Mouse (Mus musculus) layer of hippocampus, postnatal 36 days (tissue): ENCODE data around the gene Chmp1a. TPM values are rescaled to one million over a fixed set of nuclear protein-coding genes. Genes with fewer than 3 reads are reported as not detected.
"Not testable (repeated sequence)": the region's sequence is repeated elsewhere in the genome, so short reads cannot be mapped to it uniquely, and the experiment has no call there.

Experiments
- DNase-seq, 2 experiments: peaks; one replicate each; pipeline ENCODE4 v3.0.0; 2022
- total RNA-seq, 2 experiments: library from RNA; stranded (reverse); gene quantifications; 2 replicates each; pipeline ENCODE4 v1.2.3; 2021

The Chmp1a gene
- total RNA-seq, 2 experiments from 2014 or later = 96.7 to 101 TPM

DNA sequence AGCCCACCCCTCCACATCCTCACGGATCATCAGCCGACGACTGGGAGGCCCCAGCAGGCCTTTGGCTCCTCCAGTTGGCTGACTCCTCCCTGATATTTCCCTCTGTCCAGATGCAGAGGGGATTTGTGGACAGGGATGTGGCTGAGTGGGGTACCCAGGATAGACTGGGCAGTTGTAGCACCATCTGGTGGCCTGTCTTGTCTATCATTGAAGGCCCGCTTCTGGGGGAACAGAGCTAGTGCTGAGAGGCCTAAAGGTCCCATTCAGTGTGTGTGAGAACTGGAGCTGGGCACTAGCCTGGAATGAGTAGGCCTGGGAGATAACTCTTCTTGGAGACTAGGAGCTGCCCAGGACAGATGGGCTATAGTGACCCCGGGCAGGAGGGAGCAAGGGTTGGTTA lies 19.2 kb upstream of the Chmp1a start:
- peak in 1 of 2 experiments; percentile 42 for DNase-seq

DNA sequence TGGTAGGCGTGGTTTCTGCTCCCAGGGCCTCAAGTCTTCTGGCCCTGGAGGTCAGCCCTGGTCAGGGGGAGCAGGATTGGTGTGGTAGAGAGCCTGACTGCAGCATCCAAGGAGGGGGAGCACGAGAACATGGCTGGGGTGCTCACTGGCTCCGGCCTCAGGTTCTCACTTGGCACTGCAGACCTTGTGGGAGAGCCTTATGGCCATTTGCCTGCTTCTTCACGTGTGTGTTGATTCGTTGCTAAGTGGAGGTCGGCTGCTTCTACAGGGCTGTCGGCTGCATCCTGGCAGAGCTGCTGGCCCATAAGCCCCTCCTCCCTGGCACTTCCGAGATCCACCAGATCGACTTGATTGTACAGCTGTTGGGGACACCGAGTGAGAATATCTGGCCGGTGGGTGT lies 17.8 kb upstream of the Chmp1a start:
- DNase-seq = not testable (repeated sequence)

DNA sequence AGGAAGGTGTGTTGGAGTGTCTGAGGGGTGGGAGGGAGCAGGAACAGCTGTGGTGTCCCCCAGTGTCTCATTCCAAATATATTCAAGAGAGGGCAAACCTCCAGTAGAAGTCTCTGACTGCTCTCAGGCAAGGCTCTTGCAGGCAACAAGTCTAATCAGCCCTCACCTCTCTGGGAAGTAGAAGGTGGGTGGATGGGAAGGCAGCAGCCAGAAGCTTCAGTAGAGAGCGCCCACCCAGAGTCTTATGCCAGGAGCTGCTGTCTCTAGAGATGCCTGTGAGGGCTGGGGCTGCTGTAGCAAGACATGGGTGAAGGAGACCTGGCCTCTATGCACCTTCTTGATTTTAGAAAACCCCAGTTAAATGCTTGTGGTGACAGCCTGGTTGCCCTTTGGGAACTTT lies 15.9 kb upstream of the Chmp1a start:
- DNase-seq = no peak

DNA sequence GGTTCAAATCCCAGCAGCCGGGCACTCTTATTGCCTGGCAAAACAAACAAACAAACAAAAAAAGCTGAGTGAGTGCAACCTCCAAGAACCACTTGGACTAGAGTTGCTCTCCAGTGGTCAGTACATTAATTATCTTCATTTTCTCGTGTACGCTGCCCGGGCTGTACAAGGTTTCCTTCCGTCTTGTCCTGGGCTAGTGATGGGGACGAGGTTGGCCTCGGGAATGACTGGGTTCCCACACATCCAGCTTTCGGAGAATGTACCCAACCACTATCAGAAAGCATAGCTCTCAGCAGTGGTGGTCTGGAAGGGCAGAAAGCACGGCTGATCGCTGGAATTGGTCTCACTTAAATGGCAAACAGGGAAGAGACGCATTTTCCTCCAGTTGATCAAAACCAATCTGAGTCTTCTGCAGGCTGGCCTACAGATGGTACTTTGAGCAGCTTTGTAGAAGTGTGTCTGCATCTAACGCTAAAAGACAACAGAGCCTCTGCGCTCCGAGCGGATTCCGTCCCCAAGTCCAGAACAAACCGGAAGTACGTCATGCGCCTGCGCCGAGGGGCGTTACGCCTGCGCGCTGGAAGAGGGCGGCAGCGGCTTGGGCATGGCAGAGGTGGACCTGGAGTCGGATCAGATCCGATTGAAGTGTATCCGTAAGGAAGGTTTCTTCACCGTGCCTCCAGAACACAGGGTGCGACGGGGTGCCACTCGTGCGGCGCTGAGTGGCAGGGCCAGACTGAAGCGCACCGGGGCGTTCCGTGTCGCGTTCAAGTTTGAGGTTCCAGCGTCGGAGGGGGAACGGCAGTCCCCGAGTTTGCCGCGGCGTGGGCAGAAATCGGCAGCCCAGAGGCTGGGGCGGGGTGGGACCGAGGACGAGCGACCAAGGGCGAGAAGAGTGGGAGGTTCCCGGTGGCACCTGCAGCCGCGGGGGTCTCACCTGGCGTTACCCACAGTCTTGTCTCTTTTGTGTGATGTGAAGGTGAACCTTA lies 12.0 kb upstream of the Chmp1a start, which contains the start of gene Cdk10:
Gene Cdk10 (plus strand): TSS at position 565 of the 989 bp plus-strand sequence.
- peak; percentile 93 for DNase-seq

DNA sequence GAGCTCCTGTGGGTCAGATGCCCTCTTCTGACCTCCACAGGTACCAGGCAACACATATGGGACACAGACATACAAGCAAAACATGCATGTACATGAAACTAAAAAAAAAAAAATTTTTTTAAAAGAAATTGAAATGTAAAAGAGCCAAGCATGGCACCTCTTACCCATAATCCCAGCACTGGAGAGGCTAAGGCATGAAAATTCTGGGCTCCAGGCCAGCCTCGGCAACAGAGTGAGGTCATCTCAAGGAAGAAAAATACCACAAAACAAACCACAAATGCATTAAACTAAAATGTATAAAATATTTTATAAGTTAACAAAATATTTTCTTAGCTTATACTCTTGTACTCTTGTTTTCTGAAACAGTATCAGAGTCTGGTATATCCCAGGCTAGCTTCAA lies 8.4 kb upstream of the Chmp1a start:
- DNase-seq = no peak

DNA sequence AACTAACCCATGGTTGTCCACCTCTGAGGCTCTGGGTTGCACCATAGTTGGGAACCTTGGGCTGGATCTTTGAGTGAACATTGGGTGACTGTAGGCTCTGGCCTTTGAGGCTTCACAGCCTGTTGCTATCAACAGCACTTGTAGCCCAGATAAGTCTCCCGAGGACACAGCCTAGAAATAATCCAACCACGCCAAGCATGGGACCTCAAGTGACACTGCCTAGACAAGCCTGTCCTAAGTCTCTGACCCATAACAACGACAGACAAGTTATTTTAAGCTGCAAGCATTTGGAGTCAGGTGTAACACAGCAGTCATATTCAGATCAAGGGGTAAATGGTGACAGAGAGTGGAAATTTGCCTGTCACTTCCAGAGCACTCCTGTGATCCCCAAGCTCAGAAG lies 2.9 kb upstream of the Chmp1a start:
- no peak for DNase-seq

DNA sequence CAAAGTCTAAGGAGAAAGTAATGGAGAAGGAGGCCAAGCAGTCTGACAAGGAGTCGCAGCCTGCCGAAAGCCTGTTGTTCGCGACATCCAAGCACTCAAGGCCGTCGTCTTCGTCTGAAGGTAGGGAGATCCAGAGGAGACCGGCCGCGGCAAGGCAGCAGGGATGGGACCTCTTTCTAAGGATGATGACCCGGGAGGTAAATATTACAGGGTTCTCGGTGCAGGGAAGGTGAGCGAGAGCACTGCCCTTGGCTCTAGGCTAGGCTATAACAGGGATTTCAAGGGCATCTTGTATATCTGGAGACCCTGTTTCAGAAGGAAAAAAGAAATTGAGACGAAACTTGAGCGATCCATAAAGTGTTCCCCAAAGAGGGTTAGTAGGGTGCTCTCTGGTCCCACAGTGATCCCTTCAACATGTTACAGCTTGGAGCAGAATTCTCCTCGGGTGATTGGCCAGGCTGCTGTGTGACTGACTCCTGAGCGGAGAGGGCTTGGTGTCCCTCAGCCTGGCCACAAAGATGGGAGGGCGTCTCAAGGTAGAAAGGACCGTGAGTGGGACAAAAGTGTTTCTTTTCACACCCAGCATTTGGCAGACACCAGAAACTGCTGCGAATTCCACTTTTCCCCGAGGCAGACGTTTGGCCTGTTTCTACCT lies 682 bp upstream of the Chmp1a start:
- no peak for DNase-seq

DNA sequence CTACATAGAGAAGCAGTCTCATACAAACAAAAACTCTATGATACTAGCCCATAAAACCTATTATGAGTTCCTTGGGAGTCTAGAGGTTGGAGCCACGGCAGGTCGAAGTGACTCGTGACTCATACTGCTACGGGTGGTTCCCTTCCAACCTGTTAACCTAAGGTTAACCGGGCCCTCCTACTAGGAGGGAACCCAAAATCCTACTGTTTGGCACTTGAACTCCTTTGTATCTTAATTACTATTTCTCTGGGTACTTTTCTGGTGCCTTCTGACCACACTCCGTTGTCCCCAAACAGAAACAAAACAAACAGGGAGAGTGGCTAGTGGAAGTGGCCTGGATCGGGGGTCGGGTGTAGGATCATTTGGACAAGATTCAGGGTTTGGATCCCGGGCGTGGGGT lies 687 bp downstream of the Chmp1a start:
- DNase-seq = no peak

DNA sequence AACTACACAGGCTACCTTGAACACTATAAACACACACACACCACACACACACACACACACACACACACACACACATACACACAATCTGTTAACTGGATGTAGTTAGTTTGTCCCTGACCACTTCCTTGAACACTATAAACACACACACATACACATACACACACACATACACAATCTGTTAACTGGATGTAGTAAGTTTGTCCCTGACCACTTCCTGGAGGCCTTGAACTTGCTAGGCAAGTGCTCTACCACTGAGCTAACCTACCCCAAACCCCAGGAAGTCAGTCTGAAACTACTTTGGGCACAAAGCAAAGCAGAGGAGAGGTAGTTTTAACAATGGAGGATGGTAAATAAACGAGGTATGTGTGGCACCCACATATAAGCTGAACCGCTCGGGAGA lies 9.0 kb downstream of the Chmp1a start:
- no peak for DNase-seq

DNA sequence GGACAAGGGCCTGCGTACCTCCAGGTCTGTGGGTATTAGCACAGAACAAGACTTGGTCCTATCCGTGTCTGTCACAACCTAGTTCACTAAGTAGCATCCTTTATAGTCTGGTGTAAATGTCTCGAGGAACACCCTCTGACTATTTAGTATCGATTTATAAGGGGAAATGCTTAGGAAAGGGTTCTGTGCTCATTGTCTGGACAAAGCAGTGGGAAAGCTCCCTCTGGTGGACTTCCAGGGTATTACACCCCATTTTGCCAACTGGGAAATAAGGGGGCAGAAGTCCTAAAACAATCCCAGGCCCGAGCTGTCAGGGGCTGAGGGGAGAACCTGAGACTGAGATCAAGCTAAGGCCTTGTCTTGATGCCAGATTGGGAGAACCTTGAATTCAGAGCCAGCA lies 10.3 kb downstream of the Chmp1a start:
- peak; percentile 57 to 80 for DNase-seq

DNA sequence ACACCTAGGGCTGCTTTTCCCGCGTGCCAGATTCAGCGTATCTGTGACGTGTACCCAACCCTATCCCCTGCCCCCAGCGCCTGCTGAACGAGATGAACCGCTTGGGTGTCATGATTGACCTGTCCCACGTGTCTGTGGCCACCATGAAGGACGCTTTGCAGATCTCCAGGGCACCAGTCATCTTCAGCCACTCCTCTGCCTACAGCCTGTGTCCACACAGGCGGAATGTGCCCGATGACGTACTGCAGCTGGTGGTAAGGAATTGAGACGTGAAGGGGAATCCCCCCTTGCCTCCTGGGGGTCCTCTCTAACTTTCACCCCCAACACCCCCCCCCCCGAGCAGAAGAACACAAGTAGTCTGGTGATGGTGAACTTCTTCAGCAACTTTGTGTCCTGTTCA lies 12.7 kb downstream of the Chmp1a start:
- no peak for DNase-seq

DNA sequence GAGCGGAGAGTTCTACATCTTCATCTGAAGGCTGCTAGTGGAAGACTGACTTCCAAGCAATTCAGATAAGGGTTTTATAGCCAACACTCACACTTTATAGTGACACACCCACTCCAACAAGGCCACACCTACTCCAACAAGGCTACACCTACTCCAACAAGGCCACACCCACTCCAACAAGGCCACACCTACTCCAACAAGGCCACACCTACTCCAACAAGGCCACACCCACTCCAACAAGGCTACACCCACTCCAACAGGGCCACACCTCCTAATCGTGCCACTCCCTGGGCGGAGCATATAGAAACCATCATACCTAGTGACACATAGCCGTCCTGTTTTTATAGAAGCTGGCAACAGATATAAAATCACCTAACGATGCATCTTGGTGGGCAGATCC lies 15.5 kb downstream of the Chmp1a start:
- not testable (repeated sequence) for DNase-seq

DNA sequence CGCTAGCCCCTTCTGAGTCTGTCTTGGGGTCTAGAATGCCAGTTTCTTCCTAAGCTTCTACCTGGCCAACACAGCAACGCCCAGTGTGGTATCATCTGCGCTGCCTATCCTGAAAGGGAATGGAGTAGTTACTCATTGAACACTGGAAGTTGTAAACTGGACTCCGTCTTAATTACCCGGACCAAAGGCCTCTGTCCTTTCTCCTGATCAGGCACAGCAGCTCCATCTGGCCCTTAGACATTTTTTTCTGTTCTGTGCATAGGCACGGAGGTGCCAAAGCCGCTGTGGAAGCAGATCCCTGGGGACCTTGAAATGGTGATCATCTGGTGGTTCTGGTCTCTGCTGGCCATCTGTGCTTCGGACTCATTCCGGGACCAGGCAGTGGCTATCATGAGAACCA lies 18.8 kb downstream of the Chmp1a start:
- no peak for DNase-seq

DNA sequence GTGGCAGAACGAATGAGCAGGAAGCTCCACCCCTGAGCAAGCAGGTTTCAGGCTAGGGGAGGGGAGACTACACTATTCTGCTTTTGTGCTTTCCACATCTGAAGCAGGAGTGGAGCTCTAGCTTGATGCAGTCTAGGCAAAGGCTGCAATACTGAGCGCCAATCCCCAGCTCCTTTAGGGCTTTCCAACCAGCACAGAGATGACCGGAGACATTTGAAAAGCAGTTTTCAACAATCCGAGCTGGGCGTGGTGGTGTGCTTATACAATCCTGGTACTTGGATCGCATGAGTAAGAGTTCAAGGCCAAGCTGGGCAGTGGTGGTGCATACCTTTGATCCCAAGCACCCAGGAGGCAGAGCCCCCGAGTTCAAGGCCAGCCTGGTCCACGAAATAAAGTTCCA lies 20.7 kb downstream of the Chmp1a start:
- DNase-seq = no peak

DNA sequence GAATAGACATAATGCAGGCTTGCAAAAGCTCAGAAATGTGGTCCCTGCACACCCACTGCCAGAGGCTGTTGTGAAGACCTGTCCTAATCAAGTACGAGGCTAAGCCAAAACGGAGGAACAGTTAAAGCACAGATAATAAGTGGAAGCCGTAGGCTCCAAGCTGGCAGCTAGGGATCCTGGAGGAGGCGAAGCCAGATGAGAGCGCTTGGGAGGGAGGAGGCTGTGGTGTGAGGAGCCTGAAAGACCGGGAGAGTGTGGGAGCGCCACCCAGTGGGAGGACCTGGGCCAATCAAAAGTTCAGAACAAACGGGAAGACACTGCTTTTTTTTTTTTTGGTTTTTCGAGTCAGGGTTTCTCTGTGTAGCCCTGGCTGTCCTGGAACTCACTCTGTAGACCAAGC lies 21.9 kb downstream of the Chmp1a start:
- DNase-seq = peak; percentile 70 to 74

DNA sequence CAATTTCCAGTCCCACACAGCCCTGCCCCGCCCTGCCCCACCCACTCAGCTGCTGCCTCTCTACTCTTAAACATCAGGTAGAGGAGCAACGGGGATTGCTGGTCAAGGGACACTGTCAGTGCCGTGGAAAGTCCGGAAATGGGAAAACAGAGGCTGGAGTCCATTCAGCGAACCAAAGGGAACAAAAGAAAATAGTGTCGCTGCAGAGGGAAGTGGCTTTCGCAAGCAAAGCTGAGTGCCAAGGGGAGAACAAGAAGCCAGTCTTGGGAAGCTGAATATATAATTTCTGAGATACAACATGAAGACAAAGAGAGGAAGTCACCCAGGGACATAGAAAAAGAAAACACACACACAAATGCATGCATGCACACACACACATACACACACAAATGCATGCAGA lies 23.7 kb downstream of the Chmp1a start:
- DNase-seq = no peak

DNA sequence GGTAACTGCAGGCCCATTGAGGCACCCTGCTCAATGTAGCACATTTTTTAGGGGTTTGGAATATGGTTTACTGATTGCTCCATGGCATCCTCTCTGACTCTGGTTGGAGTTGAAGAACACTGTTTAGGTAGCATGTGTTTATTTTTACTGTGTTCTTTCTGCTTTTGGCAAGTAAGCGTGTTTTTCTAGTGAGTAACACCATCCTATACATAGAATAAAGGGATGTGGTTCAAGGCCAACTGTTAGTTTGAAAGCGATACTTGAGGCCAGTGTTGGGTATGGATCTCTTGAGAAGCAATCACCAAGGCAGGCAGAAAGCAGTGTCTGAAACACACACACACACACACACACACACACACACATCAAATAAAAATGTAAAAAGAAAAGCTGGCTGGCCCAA lies 24.6 kb downstream of the Chmp1a start:
- DNase-seq = no peak

DNA sequence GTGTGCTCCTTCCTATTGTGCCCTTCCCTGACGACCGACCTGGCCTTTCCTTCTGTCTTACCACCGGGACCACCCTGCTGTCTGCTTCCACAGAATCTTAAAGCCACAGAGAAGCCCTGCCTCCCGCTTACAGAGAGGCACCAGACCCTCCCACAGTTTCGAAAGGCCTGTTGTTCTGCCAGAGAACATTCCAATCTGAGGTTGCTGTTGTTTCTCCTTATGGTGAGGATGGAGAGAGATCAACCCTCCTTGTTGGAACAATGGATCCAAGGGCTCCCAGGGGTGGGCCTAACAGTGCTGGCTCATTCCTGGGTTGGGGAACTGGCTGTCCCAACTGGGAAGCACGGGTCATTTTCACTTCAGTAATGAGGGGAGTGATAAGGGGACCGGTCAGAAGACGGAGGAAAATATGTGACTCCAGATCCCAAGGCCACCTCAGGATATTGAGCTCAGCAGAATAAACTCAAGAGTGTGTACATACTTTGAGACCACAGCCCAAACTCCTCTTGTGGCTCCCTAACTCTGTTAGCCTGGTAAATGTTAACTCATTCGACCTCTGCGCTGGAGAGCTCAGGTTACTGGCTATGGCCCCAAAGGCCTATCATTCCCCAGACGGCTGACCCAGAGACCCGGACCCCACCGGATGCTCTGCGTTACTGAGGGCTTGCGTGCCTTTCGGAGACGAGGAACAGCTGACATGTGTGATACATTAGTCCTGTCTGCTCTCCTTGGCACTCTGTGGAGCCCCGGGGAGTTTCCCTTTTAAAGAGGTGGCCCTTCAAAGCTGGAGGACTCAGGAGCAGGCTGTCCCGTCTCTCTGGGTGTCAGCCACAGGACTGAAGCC lies 26.8 kb downstream of the Chmp1a start, which contains the start of gene Dpep1:
Gene Dpep1 (plus strand): TSS at position 677 of the 844 bp plus-strand sequence.
- no peak for DNase-seq

DNA sequence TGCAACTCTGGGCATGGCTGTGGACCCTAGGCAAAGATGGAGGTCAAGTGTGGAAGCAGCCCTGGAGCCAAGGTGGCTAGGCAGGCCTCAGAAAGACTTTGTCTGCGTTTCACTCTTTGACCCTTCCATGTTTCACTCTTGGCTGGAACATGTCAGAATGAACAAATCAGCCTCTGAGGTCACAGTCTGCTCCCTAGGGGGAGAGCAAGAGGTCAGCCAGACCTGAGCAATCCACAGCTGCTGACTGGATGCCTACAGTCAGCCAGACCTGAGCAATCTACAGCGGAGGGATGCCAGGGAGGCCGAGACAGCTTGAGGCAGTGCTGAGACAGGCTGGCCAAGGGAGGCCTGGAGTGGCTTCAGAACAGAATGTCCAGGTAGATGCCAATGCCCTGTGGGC lies 31.2 kb downstream of the Chmp1a start:
- no peak for DNase-seq

DNA sequence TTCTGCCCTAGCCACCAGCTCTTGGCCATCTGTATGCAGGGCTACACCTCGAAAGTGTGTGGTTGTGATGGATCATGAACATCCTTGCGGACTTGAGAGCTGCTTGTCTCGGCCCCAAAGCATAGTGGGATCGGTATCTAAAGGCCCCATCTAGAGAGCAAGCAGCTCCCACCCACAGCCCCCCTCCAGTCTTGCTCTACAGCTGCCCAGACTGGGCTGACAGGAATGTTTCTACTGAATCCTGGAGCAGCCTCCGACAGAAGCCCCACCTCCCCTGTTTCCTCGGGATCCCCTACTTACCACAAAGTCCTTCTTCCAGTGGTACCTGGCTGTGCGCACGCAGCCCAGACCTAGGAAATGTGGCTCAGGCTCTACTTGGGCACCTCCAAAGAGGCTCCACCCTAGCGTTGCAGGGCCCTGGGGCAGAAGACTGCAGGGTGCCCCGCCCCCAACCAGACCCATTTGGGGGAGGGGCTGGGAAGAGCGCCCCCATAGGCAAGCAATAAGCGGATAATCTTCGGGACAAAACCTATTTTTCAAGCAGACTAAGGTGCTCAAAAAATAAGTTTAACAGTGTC lies 54.6 kb downstream of the Chmp1a start, which contains the start of gene Sult5a1:
Gene Sult5a1 (minus strand): TSS at position 428 of the 578 bp plus-strand sequence.
- no peak for DNase-seq

DNA sequence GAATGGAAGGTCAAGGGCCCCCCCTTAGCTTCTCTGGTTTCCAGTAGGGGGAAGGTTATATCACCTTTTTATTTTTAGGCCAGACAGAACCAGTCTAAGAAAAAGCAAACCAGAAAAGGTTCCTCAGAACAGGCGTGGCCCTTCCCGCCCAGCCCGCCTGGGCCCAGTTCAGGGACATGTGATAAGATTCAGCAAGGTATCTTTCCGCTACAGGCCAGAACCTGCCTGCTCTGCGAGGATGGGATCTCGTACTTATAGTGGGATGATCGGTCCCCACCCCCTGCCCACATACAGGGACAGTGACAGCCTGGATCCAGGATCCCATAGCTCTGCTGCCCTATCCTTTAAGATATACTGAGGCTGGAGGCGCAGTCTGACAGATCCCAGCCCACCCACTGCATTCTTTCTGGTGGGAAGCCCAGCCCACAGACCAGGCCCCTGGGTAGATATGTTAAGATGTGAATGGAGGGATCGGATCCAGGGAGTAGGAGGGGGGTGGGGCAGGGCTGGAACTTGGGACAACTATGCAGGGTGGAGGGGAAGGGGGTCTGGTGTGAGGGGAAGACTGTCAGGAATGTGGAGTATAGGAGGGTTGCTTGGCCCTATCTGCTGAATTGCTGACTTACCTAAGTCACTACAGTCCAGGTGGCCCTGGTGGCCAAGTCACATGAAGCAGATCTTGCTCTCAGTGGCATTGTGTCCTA lies 56.3 kb downstream of the Chmp1a start:
- no peak for DNase-seq

DNA sequence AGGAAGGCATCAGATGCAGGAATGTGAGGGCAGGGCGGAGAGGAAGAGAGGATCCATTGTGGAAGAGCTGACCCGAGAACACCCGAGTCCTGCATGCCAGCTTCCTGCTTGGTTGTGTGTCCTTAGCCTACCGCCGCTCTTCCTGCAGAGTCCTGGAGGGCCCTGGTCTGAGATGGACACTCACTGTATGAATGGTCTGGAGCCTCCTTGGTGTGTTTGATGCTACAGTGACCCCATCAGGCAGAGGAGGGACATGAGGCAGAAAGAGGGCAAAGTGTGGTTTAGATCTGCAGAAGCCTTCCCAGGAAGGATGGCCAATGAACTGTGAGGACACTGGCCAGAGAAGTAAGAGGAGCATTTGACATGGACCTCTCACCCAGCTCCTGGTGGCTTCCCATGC lies 57.4 kb downstream of the Chmp1a start:
- no peak for DNase-seq
